Mouse (Mus musculus): Measurements from ENCODE around the gene Top3a. TPM values are rescaled to one million over a fixed set of nuclear protein-coding genes. Genes with fewer than 3 reads are reported as not detected.

Top3a gene
- polyA plus RNA-seq, 1 experiment from 2014 or later, result 5.5 TPM

GRCm38 (mm10) chr11:60779673-60780189, 2.6 kb upstream of the Top3a start:
- Histone ChIP-seq H3K27me3 (ENCODE audit: control insufficient read depth, insufficient read depth, low read depth, low read length) (no peaks in the 10 kb centered on the region), H3K4me3 (ENCODE audit: low read depth, low read length) (peak overlapping the region; percentile 43), H3K36me3 (ENCODE audit: control insufficient read depth, insufficient read depth) (peaks cover 2% of the 10 kb centered on the region; the same call in 1 of the 2 replicates), H3K9me3 (replicated peaks; ENCODE audit: control insufficient read depth, low read length) (no peaks in the 10 kb centered on the region), H3K9ac (ENCODE audit: low read depth, low read length) (no peak overlapping the region), H3K4me1 (ENCODE audit: control insufficient read depth, low read depth, low read length) (peaks cover 57% of the 10 kb centered on the region), H3K4me2 (ENCODE audit: low read depth, low read length) (peak overlapping the region; percentile 60), H3K27ac (ENCODE audit: low read length) (no peak overlapping the region)
- WGBS (ENCODE audit: insufficient replicate concordance), result 78% methylated on average over 10 of the region's 10 CpGs
- ATAC-seq (ENCODE audit: low read depth), result no peak

GRCm38 (mm10) chr11:60777801-60778370, 721 bp upstream of the Top3a start:
- Histone ChIP-seq H3K27me3 (ENCODE audit: control insufficient read depth, insufficient read depth, low read depth, low read length) (no peaks in the 10 kb centered on the region), H3K27ac (ENCODE audit: low read length) (peak overlapping the region; percentile 91), H3K4me3 (ENCODE audit: low read depth, low read length) (peak overlapping the region; percentile 89), H3K4me1 (ENCODE audit: control insufficient read depth, low read depth, low read length) (peaks cover 58% of the 10 kb centered on the region), H3K36me3 (ENCODE audit: control insufficient read depth, insufficient read depth) (no peaks in the 10 kb centered on the region), H3K9ac (ENCODE audit: low read depth, low read length) (peak overlapping the region; percentile 87), H3K4me2 (ENCODE audit: low read depth, low read length) (peak overlapping the region; percentile 75), H3K9me3 (replicated peaks; ENCODE audit: control insufficient read depth, low read length) (no peaks in the 10 kb centered on the region)
- no peak for ATAC-seq (ENCODE audit: low read depth)
- WGBS (ENCODE audit: insufficient replicate concordance), result 22% methylated on average over 16 of the region's 16 CpGs

- WGBS (ENCODE audit: insufficient replicate concordance), result 3% methylated on average over 17 of the region's 17 CpGs
- H3K4me3 ChIP-seq (ENCODE audit: low read depth, low read length), result peak overlapping the region; percentile 89
- no peak for ATAC-seq (ENCODE audit: low read depth)
Measured at GRCm38 (mm10) chr11:60776107-60776828, 897 bp downstream of the Top3a start.

DNA sequence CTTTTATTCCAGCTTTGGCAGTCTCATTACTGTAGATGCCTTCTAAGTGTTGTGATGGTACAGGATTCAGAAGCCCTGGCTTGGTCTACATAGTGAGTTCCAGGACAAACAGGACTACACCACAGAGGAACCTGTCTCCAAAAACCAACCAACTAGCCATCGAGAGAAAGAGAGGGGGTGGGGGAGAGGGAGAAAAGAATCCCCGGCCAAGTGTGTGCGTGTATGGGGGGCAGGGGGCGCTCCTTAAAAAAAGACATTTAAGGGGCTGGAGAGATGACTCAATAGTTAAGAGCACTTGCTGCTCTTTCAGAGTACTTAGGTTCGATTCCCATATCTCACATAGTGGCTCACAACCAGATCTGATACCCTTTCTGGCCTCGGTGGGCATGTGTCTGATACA, 1.6 kb downstream of the Top3a start:
- no peaks in the 10 kb centered on the region for H3K9me3 ChIP-seq (replicated peaks; ENCODE audit: control insufficient read depth, low read length)
- peak overlapping the region; percentile 89 for H3K4me3 ChIP-seq (ENCODE audit: low read depth, low read length)
- H3K4me2 ChIP-seq (ENCODE audit: low read depth, low read length), result peak overlapping the region; percentile 75
- ATAC-seq (ENCODE audit: low read depth), result no peak
- peak overlapping the region; percentile 91 for H3K27ac ChIP-seq (ENCODE audit: low read length)
- H3K36me3 ChIP-seq (ENCODE audit: control insufficient read depth, insufficient read depth), result no peaks in the 10 kb centered on the region
- peaks cover 41% of the 10 kb centered on the region for H3K4me1 ChIP-seq (ENCODE audit: control insufficient read depth, low read depth, low read length)
- no peaks in the 10 kb centered on the region for H3K27me3 ChIP-seq (ENCODE audit: control insufficient read depth, insufficient read depth, low read depth, low read length)
- H3K9ac ChIP-seq (ENCODE audit: low read depth, low read length), result peak overlapping the region; percentile 87; the same call in 1 of the 2 replicates
- 18% methylated on average over 6 of the region's 6 CpGs for WGBS (ENCODE audit: insufficient replicate concordance)

More at GRCm38 (mm10) chr11:60776107-60776828, 897 bp downstream of the Top3a start:
- H3K9ac ChIP-seq (ENCODE audit: low read depth, low read length), result peak overlapping the region; percentile 87
- peak overlapping the region; percentile 91 for H3K27ac ChIP-seq (ENCODE audit: low read length)
- H3K4me2 ChIP-seq (ENCODE audit: low read depth, low read length), result peak overlapping the region; percentile 75
- H3K27me3 ChIP-seq (ENCODE audit: control insufficient read depth, insufficient read depth, low read depth, low read length), result no peaks in the 10 kb centered on the region
- H3K36me3 ChIP-seq (ENCODE audit: control insufficient read depth, insufficient read depth), result no peaks in the 10 kb centered on the region
- H3K4me1 ChIP-seq (ENCODE audit: control insufficient read depth, low read depth, low read length), result peaks cover 48% of the 10 kb centered on the region
- no peaks in the 10 kb centered on the region for H3K9me3 ChIP-seq (replicated peaks; ENCODE audit: control insufficient read depth, low read length)

DNA sequence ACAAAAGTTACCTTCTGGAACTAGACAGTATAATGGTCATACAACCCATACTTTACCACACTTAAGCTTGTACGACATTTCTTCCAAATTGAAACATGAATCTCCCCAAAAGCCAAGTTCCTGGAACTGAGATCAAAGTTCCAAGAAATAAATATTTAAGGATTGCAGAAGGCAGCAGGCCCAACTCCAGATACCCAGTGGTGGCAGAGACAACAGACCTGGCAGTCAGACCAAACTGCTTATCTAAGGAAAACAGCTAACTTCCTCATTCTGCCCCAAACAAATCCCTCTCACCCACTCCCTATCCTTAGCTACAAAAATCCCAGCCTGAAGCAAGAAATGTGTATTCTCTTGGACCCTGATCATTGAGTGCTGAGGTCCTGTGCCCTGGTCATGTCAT, 2.3 kb downstream of the Top3a start:
- H3K4me3 ChIP-seq (ENCODE audit: low read depth, low read length), result no peak overlapping the region
- H3K9ac ChIP-seq (ENCODE audit: low read depth, low read length), result no peak overlapping the region
- no peaks in the 10 kb centered on the region for H3K36me3 ChIP-seq (ENCODE audit: control insufficient read depth, insufficient read depth)
- no peaks in the 10 kb centered on the region for H3K9me3 ChIP-seq (replicated peaks; ENCODE audit: control insufficient read depth, low read length)
- H3K27ac ChIP-seq (ENCODE audit: low read length), result no peak overlapping the region
- no peak for ATAC-seq (ENCODE audit: low read depth)
- H3K27me3 ChIP-seq (ENCODE audit: control insufficient read depth, insufficient read depth, low read depth, low read length), result no peaks in the 10 kb centered on the region
- H3K4me1 ChIP-seq (ENCODE audit: control insufficient read depth, low read depth, low read length), result peaks cover 34% of the 10 kb centered on the region
- H3K4me2 ChIP-seq (ENCODE audit: low read depth, low read length), result peak overlapping the region; percentile 75; the same call in 1 of the 2 replicates
- 20% methylated on average over 1 of the region's 1 CpGs for WGBS (ENCODE audit: insufficient replicate concordance)

DNA sequence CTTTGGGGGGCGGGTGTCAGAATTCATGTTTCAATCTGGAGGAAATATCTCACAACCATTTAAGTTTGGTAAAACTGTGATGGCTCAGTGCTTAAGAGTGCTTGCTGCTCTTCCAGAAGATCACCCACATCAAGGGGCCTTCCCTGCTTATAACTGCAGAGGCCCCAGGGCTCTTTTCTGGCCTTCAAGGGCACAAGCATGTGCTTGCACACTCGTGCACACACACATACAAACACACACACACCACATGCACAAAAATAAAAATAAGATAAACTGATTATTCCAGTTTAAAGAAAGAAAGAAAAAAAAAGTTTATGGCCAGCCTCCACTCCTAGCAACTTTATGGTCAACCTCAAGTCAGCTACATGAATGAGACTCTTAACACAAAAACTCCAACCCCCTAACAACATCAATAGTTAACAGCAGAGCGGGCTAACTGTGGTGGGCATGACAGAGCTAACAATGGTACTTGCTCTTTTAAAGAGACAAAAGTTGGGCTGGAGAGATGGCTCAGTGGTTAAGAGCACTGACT, 2.9 kb downstream of the Top3a start:
- no peak overlapping the region for H3K4me3 ChIP-seq (ENCODE audit: low read depth, low read length)
- no peak for ATAC-seq (ENCODE audit: low read depth)
- H3K36me3 ChIP-seq (ENCODE audit: control insufficient read depth, insufficient read depth), result no peaks in the 10 kb centered on the region
- H3K4me2 ChIP-seq (ENCODE audit: low read depth, low read length), result no peak overlapping the region
- 74% methylated on average over 3 of the region's 3 CpGs for WGBS (ENCODE audit: insufficient replicate concordance)
- no peaks in the 10 kb centered on the region for H3K27me3 ChIP-seq (ENCODE audit: control insufficient read depth, insufficient read depth, low read depth, low read length)
- no peak overlapping the region for H3K27ac ChIP-seq (ENCODE audit: low read length)
- no peaks in the 10 kb centered on the region for H3K9me3 ChIP-seq (replicated peaks; ENCODE audit: control insufficient read depth, low read length)
- H3K9ac ChIP-seq (ENCODE audit: low read depth, low read length), result no peak overlapping the region
- peaks cover 28% of the 10 kb centered on the region for H3K4me1 ChIP-seq (ENCODE audit: control insufficient read depth, low read depth, low read length)

- Histone ChIP-seq H3K4me2 (ENCODE audit: low read depth, low read length) (no peak overlapping the region), H3K4me1 (ENCODE audit: control insufficient read depth, low read depth, low read length) (peaks cover 15% of the 10 kb centered on the region), H3K9ac (ENCODE audit: low read depth, low read length) (no peak overlapping the region), H3K4me3 (ENCODE audit: low read depth, low read length) (no peak overlapping the region), H3K9me3 (replicated peaks; ENCODE audit: control insufficient read depth, low read length) (no peaks in the 10 kb centered on the region), H3K27ac (ENCODE audit: low read length) (no peak overlapping the region), H3K36me3 (ENCODE audit: control insufficient read depth, insufficient read depth) (no peaks in the 10 kb centered on the region), H3K27me3 (ENCODE audit: control insufficient read depth, insufficient read depth, low read depth, low read length) (no peaks in the 10 kb centered on the region)
- WGBS (ENCODE audit: insufficient replicate concordance), result 78% methylated on average over 4 of the region's 4 CpGs
- no peak for ATAC-seq (ENCODE audit: low read depth)
Measured at GRCm38 (mm10) chr11:60772161-60772560, 5.0 kb downstream of the Top3a start.

DNA sequence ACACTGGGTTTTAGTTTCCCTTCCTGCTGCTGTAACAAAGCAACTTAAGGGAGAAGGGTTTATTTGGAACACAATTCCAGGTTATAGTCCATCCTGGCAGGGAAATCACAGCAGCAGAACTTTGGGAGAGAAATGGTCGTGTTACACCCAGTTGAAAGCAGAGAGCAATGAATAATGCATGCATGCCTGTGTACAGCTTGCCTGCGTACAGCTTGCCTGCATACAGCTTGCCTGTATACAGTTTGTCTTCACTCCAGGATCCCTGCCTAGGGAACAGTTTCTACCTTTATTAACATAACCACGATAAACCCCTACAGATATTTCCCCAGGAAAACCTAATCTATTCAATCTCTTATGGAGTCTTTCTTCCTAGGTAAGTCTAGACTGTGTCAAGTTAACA, 6.4 kb downstream of the Top3a start:
- no peaks in the 10 kb centered on the region for H3K36me3 ChIP-seq (ENCODE audit: control insufficient read depth, insufficient read depth)
- 76% methylated on average over 3 of the region's 3 CpGs for WGBS (ENCODE audit: insufficient replicate concordance)
- no peaks in the 10 kb centered on the region for H3K9me3 ChIP-seq (replicated peaks; ENCODE audit: control insufficient read depth, low read length)
- H3K27ac ChIP-seq (ENCODE audit: low read length), result no peak overlapping the region
- no peak overlapping the region for H3K4me2 ChIP-seq (ENCODE audit: low read depth, low read length)
- no peak for ATAC-seq (ENCODE audit: low read depth)
- no peak overlapping the region for H3K9ac ChIP-seq (ENCODE audit: low read depth, low read length)
- peaks cover 11% of the 10 kb centered on the region for H3K4me1 ChIP-seq (ENCODE audit: control insufficient read depth, low read depth, low read length)
- H3K4me3 ChIP-seq (ENCODE audit: low read depth, low read length), result no peak overlapping the region
- no peaks in the 10 kb centered on the region for H3K27me3 ChIP-seq (ENCODE audit: control insufficient read depth, insufficient read depth, low read depth, low read length)

DNA sequence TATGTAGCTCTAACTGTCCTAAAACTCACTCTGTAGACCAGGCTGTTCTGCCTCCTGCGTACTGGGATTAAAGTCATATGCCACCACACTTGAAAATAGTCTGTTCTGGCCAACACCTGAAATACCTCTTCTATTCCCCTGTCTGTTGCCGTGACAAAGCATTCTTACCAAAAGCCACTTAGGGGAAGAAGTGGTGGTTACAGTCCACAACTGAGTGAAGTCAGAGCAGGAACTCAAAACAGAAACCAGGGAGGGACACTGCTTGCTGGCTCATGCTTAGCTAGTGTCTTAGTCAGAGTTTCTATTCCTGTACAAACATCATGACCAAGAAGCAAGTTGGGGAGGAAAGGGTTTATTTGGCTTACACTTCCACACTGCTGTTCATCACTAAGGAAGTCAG, 7.8 kb downstream of the Top3a start:
- Histone ChIP-seq H3K4me3 (ENCODE audit: low read depth, low read length) (no peak overlapping the region), H3K4me1 (ENCODE audit: control insufficient read depth, low read depth, low read length) (no peaks in the 10 kb centered on the region), H3K36me3 (ENCODE audit: control insufficient read depth, insufficient read depth) (no peaks in the 10 kb centered on the region), H3K9ac (ENCODE audit: low read depth, low read length) (no peak overlapping the region), H3K9me3 (replicated peaks; ENCODE audit: control insufficient read depth, low read length) (no peaks in the 10 kb centered on the region), H3K4me2 (ENCODE audit: low read depth, low read length) (no peak overlapping the region), H3K27me3 (ENCODE audit: control insufficient read depth, insufficient read depth, low read depth, low read length) (no peaks in the 10 kb centered on the region), H3K27ac (ENCODE audit: low read length) (no peak overlapping the region)
- ATAC-seq (ENCODE audit: low read depth), result no peak
- 43% methylated on average over 2 of the region's 2 CpGs for WGBS (ENCODE audit: insufficient replicate concordance)
